Mouse (Mus musculus) kidney, embryonic 16.5 days (tissue): ENCODE results near the gene Praf2. TPM values are rescaled to one million over a fixed set of nuclear protein-coding genes. Genes with fewer than 3 reads are reported as not detected.
"Not testable (repeated sequence)": the region's sequence is repeated elsewhere in the genome, so short reads cannot be mapped to it uniquely, and the experiment has no call there.

Experiments
- ATAC-seq: fragments of 200-750 bp; cut with Nextera tagmentation; 2 replicates; pipeline ENCODE4 v1.8.0; 2017; ENCODE audit warnings: moderate TSS enrichment; ENCODE audit not compliant: low FRiP score, low TSS enrichment
- H3K27ac ChIP-seq: fragments of 300-500 bp; sonication (generic); 2 replicates; pipeline ENCODE4 v1.5.1; 2014; ENCODE audit warnings: low read length
- H3K27me3 ChIP-seq: fragments of 300-500 bp; sonication (generic); 2 replicates; pipeline ENCODE4 v1.6.1; 2014; ENCODE audit warnings: low read length, control low read depth, mixed read lengths; ENCODE audit not compliant: insufficient read depth
- H3K36me3 ChIP-seq: fragments of 300-500 bp; sonication (generic); 2 replicates; pipeline ENCODE4 v1.6.1; 2014; ENCODE audit warnings: low read length, control low read depth, mixed read lengths; ENCODE audit not compliant: insufficient read depth
- H3K4me1 ChIP-seq: fragments of 300-500 bp; sonication (generic); 2 replicates; pipeline ENCODE4 v1.6.1; 2014; ENCODE audit warnings: low read length, control low read depth, mixed read lengths; ENCODE audit not compliant: insufficient read depth
- H3K4me2 ChIP-seq: fragments of 300-500 bp; sonication (generic); replicated peaks from 2 replicates; pipeline ENCODE4 v1.6.1; 2014; ENCODE audit warnings: low read depth, low read length
- H3K4me3 ChIP-seq: fragments of 300-500 bp; sonication (generic); 2 replicates; pipeline ENCODE4 v1.5.1; 2014; ENCODE audit warnings: mild to moderate bottlenecking, low read length
- H3K9ac ChIP-seq: fragments of 300-500 bp; sonication (generic); replicated peaks from 2 replicates; pipeline ENCODE4 v1.6.1; 2014; ENCODE audit warnings: low read length
- H3K9me3 ChIP-seq: fragments of 300-500 bp; sonication (generic); 2 replicates; pipeline ENCODE4 v1.6.1; 2016; ENCODE audit warnings: low read length, control low read depth
- WGBS: fragments of 180-500 bp; shearing (Covaris S2); extraction: QIAGEN DNeasy Blood & Tissue Kit; methylation state at CpG from one replicate; pipeline ENCODE4 v1.1.7; 2014; 5-methylcytosine and 5-hydroxymethylcytosine counted together
- polyA plus RNA-seq: library from polyadenylated mRNA; unstranded; fragments of >200 nt; fragmentation: Nextera tagmentation; extraction: Ambion mirVana; gene quantifications from 2 replicates; pipeline ENCODE4 v1.2.1, GENCODE M21; 2015

The Praf2 gene
- polyA plus RNA-seq, 1 experiment from 2014 or later = 69.3 TPM

DNA sequence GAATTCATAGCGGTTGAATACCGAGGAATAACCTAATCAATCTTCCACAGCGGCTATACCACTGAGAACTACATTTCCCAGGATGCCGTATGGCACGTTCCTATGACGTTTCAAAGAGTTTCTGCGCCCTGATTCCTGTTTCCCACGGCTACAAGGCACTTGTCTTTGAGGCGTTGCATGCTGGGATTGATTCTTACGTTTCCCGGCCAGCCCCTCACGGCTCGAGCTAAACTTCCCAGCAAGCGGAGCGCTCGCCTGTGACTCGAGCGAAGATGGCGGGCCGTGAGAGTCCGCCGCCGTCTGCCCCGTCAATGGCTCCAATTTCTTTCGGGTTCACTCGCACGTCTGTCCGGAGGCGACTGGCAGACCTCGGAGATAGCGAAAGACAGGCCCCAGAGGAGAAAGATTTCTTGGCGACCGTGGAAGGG, 31.3 kb upstream of the Praf2 start, which contains the start of gene Gpkow:
Gpkow (plus strand) TSS at position 178 of the 428 bp plus-strand sequence.
- Histone ChIP-seq H3K4me3 (peak within 1 kb of the TSS; percentile 68), H3K9ac (peak within 1 kb of the TSS; percentile 77), H3K36me3 (0 out of 2 replicates have a peak, but pooled peaks cover 7% of the 10 kb centered on the region), H3K4me2 (peak within 1 kb of the TSS; percentile 60), H3K9me3 (no peaks in the 10 kb centered on the region), H3K27ac (peak within 1 kb of the TSS; percentile 61; the same call in 1 of the 2 replicates), H3K27me3 (no peaks in the 10 kb centered on the region), H3K4me1 (no peaks in the 10 kb centered on the region)
- WGBS = 12% methylated on average over 33 of the region's 33 CpGs
- ATAC-seq = peak; percentile 93

GRCm38 (mm10) chrX:7713764-7714134, 14.5 kb upstream of the Praf2 start:
- H3K4me1 ChIP-seq, ATAC-seq, H3K9me3 ChIP-seq, H3K27ac ChIP-seq, H3K27me3 ChIP-seq, H3K36me3 ChIP-seq: not testable (repeated sequence)
- 30% methylated on average over 5 of the region's 12 CpGs for WGBS
- Histone ChIP-seq H3K9ac (peak overlapping the region; percentile 58; the same call in 1 of the 2 replicates), H3K4me3 (peak overlapping the region; percentile 28), H3K4me2 (peak overlapping the region; percentile 38)

GRCm38 (mm10) chrX:7714135-7714899, 13.9 kb upstream of the Praf2 start, which contains the start of gene Wdr45:
TSS of gene Wdr45 (plus strand) at chrX:7714333.
- 26% methylated on average over 40 of the region's 60 CpGs for WGBS
- not testable (repeated sequence) for H3K27ac ChIP-seq, H3K36me3 ChIP-seq, H3K4me1 ChIP-seq, H3K9me3 ChIP-seq, H3K27me3 ChIP-seq
- Histone ChIP-seq H3K4me3 (peak within 1 kb of the TSS; percentile 30), H3K4me2 (peak within 1 kb of the TSS; percentile 42), H3K9ac (peak within 1 kb of the TSS; percentile 58; the same call in 1 of the 2 replicates)
- ATAC-seq = peak; percentile 97

- ATAC-seq, H3K9ac ChIP-seq, H3K27me3 ChIP-seq, H3K4me3 ChIP-seq, H3K36me3 ChIP-seq, H3K4me1 ChIP-seq, H3K4me2 ChIP-seq, H3K27ac ChIP-seq, H3K9me3 ChIP-seq: not testable (repeated sequence)
- 42% methylated on average over 1 of the region's 1 CpGs for WGBS
These were observed 12.2 kb upstream of the Praf2 start for GRCm38 (mm10) chrX:7716058-7716457.

DNA sequence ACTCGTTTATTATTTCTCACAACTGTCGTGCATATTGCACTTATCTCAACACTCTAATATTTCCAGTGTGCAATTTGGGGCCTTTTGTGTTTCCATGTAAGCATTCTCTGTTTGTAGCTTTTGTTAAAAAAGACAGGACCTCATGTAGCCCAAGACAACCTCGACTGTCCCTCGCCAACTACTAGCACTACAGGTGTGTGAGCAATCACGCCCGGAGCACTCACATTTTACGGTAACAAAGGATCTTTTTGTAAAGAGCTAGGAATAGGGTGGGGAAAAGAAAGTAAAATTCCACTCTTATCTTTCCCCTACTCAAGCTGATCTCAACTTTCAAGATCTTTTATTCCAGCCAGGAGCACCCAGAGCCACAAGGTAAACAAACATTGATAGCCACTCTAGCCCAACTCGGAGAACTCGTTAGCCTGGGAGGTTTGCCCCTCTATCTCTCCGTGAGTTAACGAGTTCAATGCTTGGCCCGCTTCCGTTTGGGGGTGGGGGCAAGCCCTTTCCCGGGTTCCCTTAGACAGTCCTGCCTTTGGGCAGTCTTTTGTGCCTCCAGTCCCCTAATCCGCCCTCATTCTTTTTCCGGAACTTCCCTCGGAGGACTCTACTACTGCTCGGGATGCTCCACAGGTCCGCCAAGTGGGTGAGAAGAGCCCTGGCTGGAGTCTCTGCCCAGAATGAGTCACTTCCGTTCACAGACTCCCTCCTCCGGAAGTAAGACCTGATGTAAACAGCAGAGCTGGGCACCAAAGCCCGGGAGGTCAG, 6.5 kb upstream of the Praf2 start, which contains the start of gene Gm45208:
Gm45208 (plus strand) TSS at position 732 of the 768 bp plus-strand sequence.
- H3K27me3 ChIP-seq = no peaks in the 10 kb centered on the region; the same call in 1 of the 2 replicates
- peaks cover 6% of the 10 kb centered on the region; the same call in 1 of the 2 replicates for H3K4me1 ChIP-seq
- H3K9ac ChIP-seq = peak within 1 kb of the TSS; percentile 72
- WGBS = 22% methylated on average over 22 of the region's 22 CpGs
- H3K27ac ChIP-seq = peak within 1 kb of the TSS; percentile 96
- peaks cover 17% of the 10 kb centered on the region; the same call in 1 of the 2 replicates for H3K36me3 ChIP-seq
- ATAC-seq = peak; percentile 92
- H3K4me3 ChIP-seq = peak within 1 kb of the TSS; percentile 60
- peak within 1 kb of the TSS; percentile 65 for H3K4me2 ChIP-seq
- H3K9me3 ChIP-seq = no peaks in the 10 kb centered on the region

DNA sequence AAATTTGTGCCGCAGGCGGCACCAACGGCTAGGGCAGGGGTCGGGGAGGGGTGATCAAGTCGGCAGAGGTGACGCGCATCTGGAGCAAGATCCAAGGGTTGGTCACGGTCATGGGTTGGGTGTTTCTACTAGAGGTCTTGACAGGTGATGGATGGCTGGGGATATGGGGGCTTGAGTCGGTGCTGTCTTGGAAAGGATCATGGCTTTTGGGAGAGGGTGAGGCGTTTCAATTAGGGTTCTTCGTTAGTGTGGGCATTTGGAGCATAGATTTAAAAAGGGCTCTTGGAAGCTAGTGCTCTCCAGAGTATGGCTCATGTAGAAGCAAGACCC, 6.0 kb upstream of the Praf2 start:
- WGBS = 27% methylated on average over 11 of the region's 11 CpGs

GRCm38 (mm10) chrX:7722691-7723090, 5.5 kb upstream of the Praf2 start:
- Histone ChIP-seq H3K9ac (peak overlapping the region; percentile 72), H3K27me3 (no peaks in the 10 kb centered on the region), H3K9me3 (no peaks in the 10 kb centered on the region), H3K4me2 (peak overlapping the region; percentile 65), H3K4me3 (peak overlapping the region; percentile 60), H3K4me1 (peaks cover 6% of the 10 kb centered on the region; the same call in 1 of the 2 replicates), H3K36me3 (peaks cover 20% of the 10 kb centered on the region; the same call in 1 of the 2 replicates), H3K27ac (no peak overlapping the region)
- no peak for ATAC-seq
- WGBS = 21% methylated on average over 4 of the region's 4 CpGs

More for the DNA sequence above, 6.0 kb upstream of the Praf2 start:
- peaks cover 6% of the 10 kb centered on the region; the same call in 1 of the 2 replicates for H3K4me1 ChIP-seq
- H3K27me3 ChIP-seq = no peaks in the 10 kb centered on the region
- peaks cover 20% of the 10 kb centered on the region; the same call in 1 of the 2 replicates for H3K36me3 ChIP-seq
- no peak overlapping the region for H3K27ac ChIP-seq
- H3K4me2 ChIP-seq = peak overlapping the region; percentile 65
- no peaks in the 10 kb centered on the region for H3K9me3 ChIP-seq
- peak overlapping the region; percentile 60 for H3K4me3 ChIP-seq
- ATAC-seq = peak; percentile 57
- peak overlapping the region; percentile 72 for H3K9ac ChIP-seq

DNA sequence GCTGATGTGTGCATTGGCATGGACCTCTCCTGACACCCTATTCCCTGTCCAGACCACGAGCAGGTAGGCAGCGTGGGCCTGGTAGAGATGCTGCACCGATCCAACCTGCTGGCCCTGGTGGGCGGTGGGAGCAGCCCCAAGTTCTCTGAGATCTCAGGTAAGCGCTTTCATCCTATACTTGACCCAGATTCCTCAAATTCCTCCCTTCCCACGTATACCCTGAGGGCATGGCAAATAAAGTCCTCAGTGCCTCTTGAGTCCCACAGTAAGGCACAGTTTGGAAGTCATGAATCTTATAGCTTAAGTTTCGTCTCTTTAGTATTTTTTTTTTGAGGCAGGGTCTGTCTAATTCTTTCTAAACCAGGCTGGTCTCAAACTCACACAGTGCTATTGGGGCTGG, 4.1 kb upstream of the Praf2 start:
- no peak overlapping the region for H3K4me3 ChIP-seq
- H3K4me2 ChIP-seq = no peak overlapping the region
- no peak for ATAC-seq

GRCm38 (mm10) chrX:7725841-7726240, 2.4 kb upstream of the Praf2 start:
- no peak overlapping the region for H3K27ac ChIP-seq
- no peak for ATAC-seq
- peaks cover 6% of the 10 kb centered on the region; the same call in 1 of the 2 replicates for H3K4me1 ChIP-seq
- H3K36me3 ChIP-seq = peaks cover 20% of the 10 kb centered on the region; the same call in 1 of the 2 replicates
- no peaks in the 10 kb centered on the region for H3K9me3 ChIP-seq
- 89% methylated on average over 12 of the region's 12 CpGs for WGBS
- H3K4me2 ChIP-seq = no peak overlapping the region
- H3K27me3 ChIP-seq = no peaks in the 10 kb centered on the region
- no peak overlapping the region for H3K4me3 ChIP-seq
- H3K9ac ChIP-seq = no peak overlapping the region

More for the DNA sequence above, 4.1 kb upstream of the Praf2 start:
- Histone ChIP-seq H3K27ac (no peak overlapping the region), H3K9me3 (no peaks in the 10 kb centered on the region), H3K4me1 (peaks cover 6% of the 10 kb centered on the region; the same call in 1 of the 2 replicates), H3K36me3 (peaks cover 20% of the 10 kb centered on the region; the same call in 1 of the 2 replicates), H3K27me3 (no peaks in the 10 kb centered on the region), H3K9ac (no peak overlapping the region)
- WGBS = 82% methylated on average over 7 of the region's 7 CpGs
